Mouse (Mus musculus) liver, adult 2 months (tissue): ENCODE measurements around the gene Hsd3b4. TPM values are rescaled to one million over a fixed set of nuclear protein-coding genes. Genes with fewer than 3 reads are reported as not detected.
"Not testable (repeated sequence)": the region's sequence is repeated elsewhere in the genome, so short reads cannot be mapped to it uniquely, and the experiment has no call there.

Experiments
- DNase-seq: peaks from one replicate; pipeline ENCODE4 v3.0.0-alpha.2; 2011; ENCODE audit warnings: low read depth, low spot score; ENCODE audit errors: extremely low read depth
- H3K27ac ChIP-seq: fragments of 200-500 bp; replicated peaks from 2 replicates; pipeline ENCODE4 v1.5.1; 2012; ENCODE audit warnings: low read depth, mild to moderate bottlenecking, control low read depth, inconsistent platforms, low read length; ENCODE audit not compliant: insufficient read depth
- H3K27me3 ChIP-seq: fragments of 200-500 bp; 2 replicates; pipeline ENCODE4 v1.6.1; 2012; ENCODE audit warnings: mild to moderate bottlenecking, moderate library complexity, low read length, inconsistent platforms; ENCODE audit not compliant: control insufficient read depth, insufficient read depth
- H3K36me3 ChIP-seq: fragments of 200-500 bp; 2 replicates; pipeline ENCODE4 v1.6.1; 2012; ENCODE audit warnings: low read length, inconsistent platforms; ENCODE audit not compliant: control insufficient read depth, insufficient read depth
- H3K4me1 ChIP-seq: fragments of 200-500 bp; 2 replicates; pipeline ENCODE4 v1.6.1; 2011; ENCODE audit warnings: low read length; ENCODE audit not compliant: control insufficient read depth, insufficient read depth
- H3K4me3 ChIP-seq: fragments of 200-500 bp; 2 replicates; pipeline ENCODE4 v1.5.1; 2011; ENCODE audit warnings: low read depth, mild to moderate bottlenecking, control low read depth, low read length, moderate library complexity; ENCODE audit not compliant: insufficient read depth
- H3K79me2 ChIP-seq: fragments of 200-500 bp; 2 replicates; pipeline ENCODE4 v1.6.1; 2012; ENCODE audit warnings: inconsistent platforms, mild to moderate bottlenecking, low read length, moderate library complexity; ENCODE audit not compliant: control insufficient read depth, insufficient read depth
- H3K9ac ChIP-seq: fragments of 200-500 bp; 2 replicates; pipeline ENCODE4 v1.6.1; 2012; ENCODE audit warnings: low read depth, mild to moderate bottlenecking, control low read depth, inconsistent platforms, low read length
- WGBS: fragments of 180-500 bp; shearing (Covaris S2); methylation state at CpG from one replicate; pipeline ENCODE4 v1.1.7; 2018; 5-methylcytosine and 5-hydroxymethylcytosine counted together
- polyA plus RNA-seq: library from polyadenylated mRNA; depleted of rRNA; stranded (reverse); fragments of >200 nt; gene quantifications from 2 replicates; pipeline ENCODE4 v1.2.3, GENCODE M21; 2012
- total RNA-seq: library from RNA; depleted of rRNA; stranded (reverse); fragments of >200 nt; gene quantifications from 2 replicates; pipeline ENCODE4 v1.2.3, GENCODE M21; 2014

The Hsd3b4 gene
- total and polyA plus RNA-seq, 2 experiments = 0.37 TPM; not detected in 1

- H3K27ac ChIP-seq, H3K36me3 ChIP-seq, H3K27me3 ChIP-seq, H3K4me3 ChIP-seq, H3K4me1 ChIP-seq, H3K9ac ChIP-seq, H3K79me2 ChIP-seq, DNase-seq: not testable (repeated sequence)
- no CpG with 5 or more reads among the region's 2 CpGs for WGBS
These were observed 13.6 kb downstream of the Hsd3b4 start for GRCm38 (mm10) chr3:98496762-98497161.

- not testable (repeated sequence) for DNase-seq, H3K4me3 ChIP-seq, H3K9ac ChIP-seq, H3K36me3 ChIP-seq, H3K4me1 ChIP-seq, H3K79me2 ChIP-seq, H3K27ac ChIP-seq, H3K27me3 ChIP-seq
These were observed 15.3 kb downstream of the Hsd3b4 start for GRCm38 (mm10) chr3:98495055-98495454.

- H3K79me2 ChIP-seq, H3K36me3 ChIP-seq, H3K4me1 ChIP-seq, H3K27ac ChIP-seq, H3K4me3 ChIP-seq, DNase-seq, H3K27me3 ChIP-seq, H3K9ac ChIP-seq: not testable (repeated sequence)
These were observed 16.1 kb downstream of the Hsd3b4 start for GRCm38 (mm10) chr3:98494184-98494583.

GRCm38 (mm10) chr3:98471499-98471898, 38.8 kb downstream of the Hsd3b4 start:
- not testable (repeated sequence) for H3K4me3 ChIP-seq, H3K79me2 ChIP-seq, H3K9ac ChIP-seq, H3K27me3 ChIP-seq, H3K4me1 ChIP-seq, DNase-seq, H3K27ac ChIP-seq, H3K36me3 ChIP-seq

- H3K36me3 ChIP-seq = not testable (repeated sequence)
These were observed 39.3 kb downstream of the Hsd3b4 start for GRCm38 (mm10) chr3:98471057-98471456.

GRCm38 (mm10) chr3:98469323-98469722, 41.0 kb downstream of the Hsd3b4 start:
- not testable (repeated sequence) for H3K4me1 ChIP-seq

More at GRCm38 (mm10) chr3:98471057-98471456, 39.3 kb downstream of the Hsd3b4 start:
- H3K27ac ChIP-seq, H3K9ac ChIP-seq, H3K27me3 ChIP-seq, DNase-seq, H3K4me1 ChIP-seq, H3K4me3 ChIP-seq, H3K79me2 ChIP-seq: not testable (repeated sequence)
- no CpG with 5 or more reads among the region's 1 CpGs for WGBS

GRCm38 (mm10) chr3:98457026-98457425, 53.3 kb downstream of the Hsd3b4 start, which contains the start of gene Gm4450:
Gm4450 (minus strand) TSS chr3:98457126.
- H3K27ac ChIP-seq, H3K4me1 ChIP-seq, H3K79me2 ChIP-seq, H3K27me3 ChIP-seq, H3K9ac ChIP-seq, H3K4me3 ChIP-seq, DNase-seq, H3K36me3 ChIP-seq: not testable (repeated sequence)
- WGBS = no CpG with 5 or more reads among the region's 1 CpGs

More at GRCm38 (mm10) chr3:98469323-98469722, 41.0 kb downstream of the Hsd3b4 start:
- H3K27ac ChIP-seq, H3K4me3 ChIP-seq, DNase-seq, H3K79me2 ChIP-seq, H3K36me3 ChIP-seq, H3K9ac ChIP-seq, H3K27me3 ChIP-seq: not testable (repeated sequence)
- 9% methylated on average over 1 of the region's 2 CpGs for WGBS

- not testable (repeated sequence) for H3K27ac ChIP-seq, H3K79me2 ChIP-seq, DNase-seq, H3K4me3 ChIP-seq, H3K9ac ChIP-seq, H3K27me3 ChIP-seq, H3K4me1 ChIP-seq, H3K36me3 ChIP-seq
- WGBS = 26% methylated on average over 5 of the region's 5 CpGs
These were observed 56.5 kb downstream of the Hsd3b4 start for GRCm38 (mm10) chr3:98453786-98454185.
